Mouse (Mus musculus) embryonic facial prominence, embryonic 11.5 days (tissue): ENCODE measurements around the gene Rhcg. TPM values are rescaled to one million over a fixed set of nuclear protein-coding genes. Genes with fewer than 3 reads are reported as not detected.

Experiments used
- ATAC-seq: fragments of 200-750 bp; cut with Nextera tagmentation; replicated peaks from 2 replicates; pipeline ENCODE4 v1.8.0; 2017; ENCODE audit warnings: low read depth; ENCODE audit not compliant: insufficient number of reproducible peaks, low FRiP score, low TSS enrichment
- DNase-seq: peaks from one replicate; pipeline ENCODE4 v3.0.0-alpha.2; 2015; ENCODE audit warnings: low spot score
- H3K27ac ChIP-seq: fragments of 300-500 bp; sonication (generic); replicated peaks from 2 replicates; pipeline ENCODE4 v1.5.1; 2014; ENCODE audit warnings: mild to moderate bottlenecking, low read depth, low read length, control low read depth
- H3K27me3 ChIP-seq: fragments of 300-500 bp; sonication (generic); 2 replicates; pipeline ENCODE4 v1.6.1; 2014; ENCODE audit warnings: mild to moderate bottlenecking, low read length, moderate library complexity, mixed read lengths; ENCODE audit not compliant: control insufficient read depth, insufficient read depth
- H3K36me3 ChIP-seq: fragments of 300-500 bp; sonication (generic); replicated peaks from 2 replicates; pipeline ENCODE4 v1.6.1; 2014; ENCODE audit warnings: low read depth, mild to moderate bottlenecking, low read length, moderate library complexity, mixed read lengths; ENCODE audit not compliant: control insufficient read depth, insufficient read depth
- H3K4me1 ChIP-seq: fragments of 300-500 bp; sonication (generic); 2 replicates; pipeline ENCODE4 v1.6.1; 2014; ENCODE audit warnings: low read length, mixed read lengths; ENCODE audit not compliant: control insufficient read depth, insufficient read depth
- H3K4me2 ChIP-seq: fragments of 300-500 bp; sonication (generic); 2 replicates; pipeline ENCODE4 v1.6.1; 2014; ENCODE audit warnings: low read depth, mild to moderate bottlenecking, control low read depth, low read length, moderate library complexity
- H3K4me3 ChIP-seq: fragments of 300-500 bp; sonication (generic); 2 replicates; pipeline ENCODE4 v1.5.1; 2014; ENCODE audit warnings: low read depth, low read length, control low read depth
- H3K9ac ChIP-seq: fragments of 300-500 bp; sonication (generic); replicated peaks from 2 replicates; pipeline ENCODE4 v1.6.1; 2014; ENCODE audit warnings: mild to moderate bottlenecking, control low read depth, low read length
- H3K9me3 ChIP-seq: fragments of 300-500 bp; sonication (generic); replicated peaks from 2 replicates; pipeline ENCODE4 v1.6.1; 2016; ENCODE audit warnings: mild to moderate bottlenecking, low read length, inconsistent platforms, mixed read lengths; ENCODE audit not compliant: control insufficient read depth
- WGBS: fragments of 180-500 bp; shearing (Covaris S2); extraction: QIAGEN DNeasy Blood & Tissue Kit; methylation state at CpG from one replicate; pipeline ENCODE4 v1.1.7; 2014; 5-methylcytosine and 5-hydroxymethylcytosine counted together
- polyA plus RNA-seq: library from polyadenylated mRNA; unstranded; fragments of >200 nt; fragmentation: Nextera tagmentation; extraction: Ambion mirVana; gene quantifications from 2 replicates; pipeline ENCODE4 v1.2.1, GENCODE M21; 2014

Gene Rhcg
- polyA plus RNA-seq, 1 experiment from 2014 or later = 0.53 TPM

DNA sequence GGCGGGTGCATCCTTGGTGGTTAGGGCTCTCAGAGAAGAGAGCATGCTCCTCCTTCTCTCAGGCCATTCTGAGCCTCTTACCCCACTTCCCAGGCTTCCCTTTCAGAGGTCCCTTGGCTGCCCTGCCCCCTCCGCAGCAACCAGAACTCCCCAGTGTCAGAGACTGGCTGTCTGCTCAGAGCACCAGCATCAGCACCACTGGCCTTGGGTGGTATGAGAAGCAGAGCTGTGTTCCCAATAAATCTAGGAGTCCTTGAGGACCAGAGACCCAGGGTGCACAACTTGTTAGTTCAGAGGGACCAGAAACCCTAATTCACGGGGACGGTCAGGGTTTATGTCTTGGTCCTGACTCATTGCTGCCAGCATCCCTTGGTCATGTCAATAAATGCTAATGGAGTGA, 2.4 kb downstream of the Rhcg start:
- Histone ChIP-seq H3K27me3 (peaks cover 23% of the 10 kb centered on the region), H3K9me3 (no peaks in the 10 kb centered on the region)

DNA sequence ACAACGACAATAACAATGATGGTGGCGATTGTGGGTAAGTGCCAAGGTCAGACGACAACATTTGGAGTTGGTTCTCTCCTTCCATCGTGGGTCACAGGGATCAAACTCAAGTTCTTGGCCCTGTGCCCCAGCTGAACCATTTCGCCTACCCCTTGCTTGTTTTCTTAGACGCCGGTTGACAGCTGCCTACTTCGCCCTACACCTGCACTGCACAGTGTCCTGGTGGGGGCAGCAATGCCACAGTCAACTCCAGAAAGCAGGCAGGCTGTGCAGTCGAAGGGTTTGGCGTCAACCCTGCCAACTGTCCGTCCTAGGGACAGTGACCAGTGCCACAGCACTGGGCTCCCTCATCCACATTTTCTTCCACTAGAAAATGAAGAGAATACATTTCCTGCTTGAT, 4.1 kb downstream of the Rhcg start:
- ATAC-seq (no peak), DNase-seq (no peak)
- H3K27ac ChIP-seq = no peak overlapping the region
- no peak overlapping the region for H3K9ac ChIP-seq
- WGBS = 57% methylated on average over 11 of the region's 11 CpGs
- H3K4me1 ChIP-seq = no peaks in the 10 kb centered on the region
- peaks cover 25% of the 10 kb centered on the region for H3K27me3 ChIP-seq
- no peak overlapping the region for H3K4me3 ChIP-seq
- H3K36me3 ChIP-seq = no peaks in the 10 kb centered on the region
- H3K4me2 ChIP-seq = no peak overlapping the region
- H3K9me3 ChIP-seq = no peaks in the 10 kb centered on the region

More for the DNA sequence above, 2.4 kb downstream of the Rhcg start:
- no peak overlapping the region for H3K9ac ChIP-seq
- DNase-seq (no peak), ATAC-seq (no peak)
- no peak overlapping the region for H3K27ac ChIP-seq
- H3K4me1 ChIP-seq = no peaks in the 10 kb centered on the region
- WGBS = 69% methylated on average over 4 of the region's 4 CpGs
- no peak overlapping the region for H3K4me2 ChIP-seq
- H3K36me3 ChIP-seq = no peaks in the 10 kb centered on the region
- H3K4me3 ChIP-seq = no peak overlapping the region

DNA sequence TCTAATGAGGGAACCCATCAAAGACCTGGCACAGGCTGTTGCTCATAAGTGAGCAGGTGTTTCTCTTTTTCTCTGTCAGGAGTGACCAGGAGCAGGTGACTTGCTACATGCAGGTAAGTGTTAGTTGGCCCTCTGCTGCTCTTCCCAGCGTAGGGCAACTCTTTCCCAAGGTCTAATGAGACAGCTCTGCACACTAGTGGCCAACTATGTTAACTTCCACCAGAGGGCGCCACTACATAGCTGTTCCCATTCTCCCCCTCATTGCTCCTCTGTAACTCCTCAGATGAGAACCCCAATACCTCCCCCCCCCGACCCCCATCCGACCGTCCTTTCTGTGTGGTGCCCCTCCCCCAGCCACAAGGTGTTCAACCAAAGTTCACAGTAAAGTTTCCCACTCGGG, 4.7 kb downstream of the Rhcg start:
- peaks cover 24% of the 10 kb centered on the region for H3K27me3 ChIP-seq
- DNase-seq (peak; percentile 72), ATAC-seq (no peak)
- H3K9me3 ChIP-seq = no peaks in the 10 kb centered on the region
- H3K4me1 ChIP-seq = no peaks in the 10 kb centered on the region
- H3K4me2 ChIP-seq = no peak overlapping the region
- 10% methylated on average over 6 of the region's 6 CpGs for WGBS
- no peaks in the 10 kb centered on the region for H3K36me3 ChIP-seq
- H3K27ac ChIP-seq = no peak overlapping the region
- no peak overlapping the region for H3K9ac ChIP-seq
- no peak overlapping the region for H3K4me3 ChIP-seq

DNA sequence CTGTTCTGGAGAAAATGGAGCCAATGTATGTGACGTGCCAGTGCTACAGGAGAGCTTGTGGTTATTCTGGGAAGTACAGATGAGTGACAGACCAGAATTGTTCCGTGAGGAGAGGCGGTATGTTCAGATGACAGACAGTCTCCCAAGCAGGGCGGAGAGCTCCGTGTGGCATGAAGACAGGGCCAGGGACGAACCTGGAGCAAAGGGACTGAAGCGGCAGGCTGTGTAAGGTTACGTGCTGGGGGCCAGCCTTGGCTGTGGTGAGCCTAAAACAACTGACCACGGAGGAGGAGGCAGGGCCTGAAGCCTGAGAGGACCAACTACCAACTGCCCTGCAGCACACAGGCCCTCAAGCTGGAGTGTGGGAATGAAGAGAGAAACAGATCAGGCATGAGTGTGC, 5.6 kb downstream of the Rhcg start:
- no peaks in the 10 kb centered on the region for H3K4me1 ChIP-seq
- 72% methylated on average over 9 of the region's 9 CpGs for WGBS
- H3K27me3 ChIP-seq = peaks cover 16% of the 10 kb centered on the region
- H3K4me2 ChIP-seq = no peak overlapping the region
- H3K9me3 ChIP-seq = no peaks in the 10 kb centered on the region
- ATAC-seq (no peak), DNase-seq (no peak)
- no peak overlapping the region for H3K4me3 ChIP-seq
- no peaks in the 10 kb centered on the region for H3K36me3 ChIP-seq
- no peak overlapping the region for H3K9ac ChIP-seq
- H3K27ac ChIP-seq = no peak overlapping the region

DNA sequence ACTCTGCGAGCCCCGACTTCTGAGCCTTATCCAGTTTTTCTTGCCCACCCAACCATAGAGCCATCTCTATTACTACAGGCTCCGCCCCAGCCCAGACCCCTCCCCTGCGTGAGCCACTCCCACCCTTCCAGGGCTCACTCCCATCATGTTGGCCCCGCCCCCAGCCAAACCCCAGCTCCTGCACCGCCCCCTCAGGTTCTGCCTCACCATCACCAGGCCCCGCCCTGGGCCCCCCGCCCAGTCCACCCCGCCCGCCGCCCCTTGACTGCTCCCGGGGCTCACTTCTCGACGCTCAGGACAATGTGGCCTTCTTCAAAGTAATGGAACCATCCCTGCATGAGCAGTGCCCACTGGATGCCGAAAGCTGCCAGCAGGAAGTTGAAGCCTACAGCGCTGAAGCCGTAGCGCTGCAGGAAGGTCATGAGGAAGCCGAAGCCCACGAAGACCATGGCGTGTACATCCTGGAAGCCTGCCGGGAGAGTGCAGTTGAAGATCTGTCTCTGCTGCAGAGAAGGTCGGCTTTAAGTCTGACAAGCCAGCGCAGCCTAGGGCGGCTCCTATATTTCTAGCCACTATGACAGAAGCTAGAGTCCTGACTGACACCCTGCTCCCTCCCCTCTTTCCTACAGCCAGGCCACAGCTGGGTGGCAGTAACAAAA, 10.1 kb downstream of the Rhcg start:
- ATAC-seq (0 out of 2 replicates have a peak, but pooled peaks have one; percentile 64), DNase-seq (peak; percentile 76)
- H3K4me3 ChIP-seq = peak overlapping the region; percentile 17
- no peaks in the 10 kb centered on the region for H3K9me3 ChIP-seq
- H3K27me3 ChIP-seq = peaks cover 5% of the 10 kb centered on the region; the same call in 1 of the 2 replicates
- H3K9ac ChIP-seq = peak overlapping the region; percentile 13; the same call in 1 of the 2 replicates
- no peaks in the 10 kb centered on the region for H3K36me3 ChIP-seq
- H3K4me2 ChIP-seq = peak overlapping the region; percentile 57
- WGBS = 1% methylated on average over 25 of the region's 25 CpGs
- no peaks in the 10 kb centered on the region for H3K4me1 ChIP-seq
- H3K27ac ChIP-seq = no peak overlapping the region

DNA sequence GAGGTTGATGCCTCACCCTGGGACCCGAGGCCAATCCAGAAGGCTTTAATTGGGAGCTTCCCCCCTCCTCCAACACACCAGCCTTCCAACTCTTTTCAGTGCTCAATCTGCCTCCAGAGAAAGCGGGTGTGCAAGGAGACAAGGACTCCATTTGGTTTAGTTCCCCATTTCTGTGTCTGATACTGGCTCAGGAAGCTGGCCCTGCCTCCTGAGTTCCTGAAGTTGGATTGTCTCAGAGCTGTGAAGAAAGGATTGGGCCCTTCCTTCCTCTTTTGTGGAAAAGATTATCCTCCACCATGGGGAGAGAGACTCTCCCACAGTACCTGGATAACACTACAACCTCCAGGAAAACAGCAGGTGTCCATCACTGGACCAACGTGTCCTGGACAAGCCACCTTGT, 10.7 kb downstream of the Rhcg start:
- H3K4me2 ChIP-seq = no peak overlapping the region
- no peaks in the 10 kb centered on the region for H3K4me1 ChIP-seq
- no peak overlapping the region for H3K9ac ChIP-seq
- H3K27me3 ChIP-seq = peaks cover 6% of the 10 kb centered on the region; the same call in 1 of the 2 replicates
- no peak for DNase-seq
- 34% methylated on average over 3 of the region's 3 CpGs for WGBS
- no peaks in the 10 kb centered on the region for H3K36me3 ChIP-seq
- no peak overlapping the region for H3K4me3 ChIP-seq
- no peak overlapping the region for H3K27ac ChIP-seq
- no peaks in the 10 kb centered on the region for H3K9me3 ChIP-seq
- ATAC-seq = no peak

DNA sequence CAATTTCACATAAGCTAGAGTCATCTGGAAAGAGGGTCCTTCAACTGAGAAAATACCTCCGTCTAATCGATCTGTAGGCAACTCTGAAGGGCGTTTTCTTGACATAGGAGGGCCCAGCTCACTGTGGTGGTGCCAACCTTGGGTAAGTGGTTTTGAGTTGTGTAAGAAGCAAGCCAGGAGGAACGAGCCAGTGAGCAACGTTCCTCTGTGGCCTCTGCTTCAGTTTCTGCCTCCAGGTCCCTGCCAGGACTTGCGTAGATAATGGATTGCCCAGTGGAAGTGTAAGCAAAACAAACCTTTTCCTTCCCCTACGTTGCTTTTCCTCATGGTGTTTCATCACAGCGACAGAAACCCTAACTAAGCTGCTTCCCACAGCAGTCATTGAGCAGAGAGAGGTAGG, 15.5 kb downstream of the Rhcg start:
- 69% methylated on average over 8 of the region's 8 CpGs for WGBS
- peaks cover 9% of the 10 kb centered on the region for H3K27me3 ChIP-seq

DNA sequence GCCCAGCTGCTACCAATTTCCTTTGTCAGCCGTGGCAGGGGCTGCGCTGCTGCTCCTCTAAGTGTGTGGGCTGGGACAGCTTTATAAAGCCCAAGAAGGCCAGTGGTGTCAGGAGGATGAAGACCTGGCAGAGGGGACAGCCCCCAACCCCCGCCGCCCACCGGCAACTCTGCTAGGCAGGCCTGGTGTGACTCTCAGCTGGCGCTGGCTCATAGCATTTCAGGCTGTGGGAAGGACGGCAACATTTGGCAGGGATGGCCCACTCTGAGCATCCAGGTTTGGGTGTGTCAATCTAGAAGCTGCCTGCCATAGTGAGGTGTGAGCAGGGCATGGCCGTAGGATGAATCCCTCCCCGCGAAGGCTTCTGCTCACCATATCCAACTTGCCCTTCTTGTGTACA, 17.3 kb downstream of the Rhcg start:
- Histone ChIP-seq H3K9ac (no peak overlapping the region), H3K4me2 (no peak overlapping the region), H3K4me3 (no peak overlapping the region), H3K27ac (no peak overlapping the region), H3K9me3 (no peaks in the 10 kb centered on the region), H3K4me1 (no peaks in the 10 kb centered on the region), H3K36me3 (no peaks in the 10 kb centered on the region), H3K27me3 (peaks cover 9% of the 10 kb centered on the region)
- DNase-seq (no peak), ATAC-seq (no peak)
- 70% methylated on average over 10 of the region's 10 CpGs for WGBS

More for the DNA sequence above, 15.5 kb downstream of the Rhcg start:
- H3K9me3 ChIP-seq = no peaks in the 10 kb centered on the region
- no peak for DNase-seq
- no peaks in the 10 kb centered on the region for H3K4me1 ChIP-seq
- no peak overlapping the region for H3K4me2 ChIP-seq
- no peak overlapping the region for H3K9ac ChIP-seq
- H3K4me3 ChIP-seq = no peak overlapping the region
- no peak for ATAC-seq
- no peaks in the 10 kb centered on the region for H3K36me3 ChIP-seq
- H3K27ac ChIP-seq = no peak overlapping the region
